Mouse (Mus musculus): ENCODE data around the gene Ccdc102a.

DNA sequence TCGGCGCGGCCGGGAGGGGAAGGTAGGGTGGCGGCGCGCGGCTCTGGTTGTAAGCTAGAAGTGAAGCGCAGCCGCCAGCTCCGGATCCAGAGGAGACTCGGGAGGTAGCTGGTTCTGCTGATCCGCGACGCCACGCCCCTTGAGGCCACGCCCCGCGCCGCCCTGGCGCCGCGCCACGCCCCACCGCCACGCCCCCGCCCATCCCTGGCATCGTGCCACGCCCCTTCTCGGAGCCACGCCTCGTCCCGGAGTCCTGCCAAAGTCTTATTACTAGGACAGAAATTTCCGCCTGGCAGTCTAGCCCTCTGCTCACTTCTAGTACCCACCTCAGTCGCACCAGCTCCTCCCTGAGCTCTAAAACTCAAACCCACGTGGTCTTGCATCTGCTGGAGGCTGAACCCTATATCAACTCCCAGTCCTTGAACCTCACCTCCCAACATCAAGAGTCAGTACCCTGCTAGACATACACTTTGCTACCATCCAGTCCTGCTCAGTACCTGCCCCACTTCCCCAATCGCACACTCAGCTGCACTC lies 41.6 kb downstream of the Ccdc102a start, which contains the start of gene Dok4:
- TF ChIP-seq TAL1 (IDR thresholded peaks at IDR 0.05; ENCODE audit: low read length) (no peak), GATA1 (IDR thresholded peaks at IDR 0.05; ENCODE audit: low read length) (no peak)
